ENCODE assay signal across 8 mouse cellular contexts in the genomic region with DNA sequence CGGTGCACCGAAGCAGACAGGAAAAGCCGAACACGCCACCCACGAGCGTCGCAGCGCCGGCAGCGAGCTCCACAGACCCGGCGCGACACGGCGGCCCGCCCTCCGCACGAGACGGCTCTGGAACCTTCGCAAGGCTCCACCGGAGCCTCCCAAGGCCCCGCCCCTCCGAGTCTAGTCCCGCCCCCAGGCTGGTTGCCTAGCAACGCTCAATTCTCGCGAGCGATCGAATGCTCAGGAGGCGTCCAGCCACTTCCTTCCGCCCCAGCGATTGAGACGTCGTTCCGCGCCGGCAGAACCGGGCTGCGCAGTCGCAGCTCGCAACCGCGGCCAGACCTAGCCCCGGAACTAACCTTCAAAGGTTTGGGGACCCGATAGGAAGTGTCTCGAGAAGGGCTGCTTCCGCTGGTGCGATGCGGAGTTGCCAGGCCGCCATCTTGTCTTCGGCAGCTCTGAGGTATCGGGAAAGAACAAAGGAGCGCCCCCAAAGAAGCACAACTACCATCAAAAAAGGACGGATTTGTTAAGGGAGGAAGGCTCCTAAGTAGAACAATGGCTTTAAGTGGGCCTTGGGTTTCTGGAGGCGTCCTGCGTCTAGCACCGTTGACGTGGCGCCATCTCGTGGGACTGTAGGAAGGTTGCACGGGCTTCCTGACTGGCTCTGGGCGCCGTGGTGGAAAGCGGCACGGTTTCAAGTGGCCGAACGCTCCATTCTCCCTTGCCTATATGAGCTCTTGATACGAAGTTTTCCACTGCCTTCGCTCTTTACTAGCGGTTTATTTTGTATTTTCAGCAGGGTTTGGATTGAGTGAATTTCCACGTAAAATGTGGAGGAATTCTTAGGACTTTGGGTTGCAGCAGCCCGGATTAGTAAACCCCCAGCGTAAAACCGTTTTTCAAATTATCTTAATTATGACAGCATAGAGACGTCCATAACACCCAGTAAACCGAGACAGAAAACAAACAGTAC. TPM values are rescaled to one million over a fixed set of nuclear protein-coding genes. Genes with fewer than 3 reads are reported as not detected.
A peak's percentile ranks its signal among the peaks of the same experiment; 100 is the strongest.
DNase-seq lines count a peak whose midpoint lies in the region; ATAC-seq and TF ChIP-seq lines count a peak whose summit lies in the region.

A gene (minus strand): TSS at position 173 of the 967 bp plus-strand sequence.

- H3K4me3 ChIP-seq in hindbrain, embryonic 13.5 days = peak within 1 kb of the TSS; percentile 63

- H3K4me1 ChIP-seq in hindbrain, embryonic 13.5 days (replicated peaks) = peaks cover 30% of the 10 kb centered on the region

- CTCF ChIA-PET in Patski (lab: Charles Lee) = interaction anchor here (0.6 to 2.5 kb wide), 10 partner anchors 10 to 166 kb away, joined by 3 to 13 read pairs (median 4); no protein-coding TSS in a partner anchor

- peak; percentile 96 for TF ChIP-seq CTCF in Patski (IDR thresholded peaks at IDR 0.05)

- DNase-seq in Patski (ENCODE audit: low read depth, low spot score) = peak; percentile 95
- DNase-seq in cerebellum, postnatal 14 days = peak; percentile 100
- peak; percentile 99 to 100 for DNase-seq in frontal cortex, postnatal 14 days (ENCODE audit: low spot score in 2 of 2)
- DNase-seq in layer of hippocampus, postnatal 25 days (ENCODE audit: extremely low spot score in 1 of 2, low spot score in 1 of 2) = peak; percentile 99
- peak; percentile 99 for DNase-seq in lung, postnatal 25 days (ENCODE audit: low spot score)
- peak; percentile 99 for DNase-seq in retina, embryonic 14.5 days (ENCODE audit: low spot score)
- peak; percentile 100 for DNase-seq in thymus, postnatal 4 days

- H3K27me3 ChIP-seq in Patski = no peaks in the 10 kb centered on the region
- no peaks in the 10 kb centered on the region for H3K27me3 ChIP-seq in hindbrain, embryonic 13.5 days

- peak within 1 kb of the TSS; percentile 69 for H3K4me2 ChIP-seq in hindbrain, embryonic 13.5 days

- POLR2A ChIA-PET in Patski (lab: Charles Lee) = interaction anchor here (0.5 to 1.2 kb wide), 4 partner anchors 11 to 164 kb away, joined by 3 to 5 read pairs (median 3); no protein-coding TSS in a partner anchor

- in situ Hi-C loops in Patski (cut with MboI; ENCODE audit: low pct_unique_long_range_greater_than_20kb) = no loop called here

- peaks cover under 1% of the 10 kb centered on the region; the same call in 1 of the 2 replicates for H3K36me3 ChIP-seq in hindbrain, embryonic 13.5 days

- WGBS in hindbrain, embryonic 13.5 days = under 1% methylated on average over 76 of the region's 76 CpGs

- H3K9me3 ChIP-seq in hindbrain, embryonic 13.5 days = no peaks in the 10 kb centered on the region

- H3K27ac ChIP-seq in hindbrain, embryonic 13.5 days = peak within 1 kb of the TSS; percentile 99

- peak; percentile 94 for ATAC-seq in Patski
- peak; percentile 98 for ATAC-seq in hindbrain, embryonic 13.5 days (ENCODE audit: low FRiP score)

- peak within 1 kb of the TSS; percentile 82 for H3K9ac ChIP-seq in hindbrain, embryonic 13.5 days

RNA-seq across cellular contexts. Expression of the gene that starts here (rescaled TPM):
- 136 TPM for polyA plus RNA-seq in Patski (2021)
- 263 and 271 TPM in 2 replicates for polyA plus RNA-seq in hindbrain, embryonic 13.5 days (2015; fragmentation: Nextera tagmentation; extraction: Ambion mirVana)
- 10 to 100 TPM; 77.9 to 91.1 TPM for total RNA-seq in layer of hippocampus, postnatal 25 days (2021)

Comparison
In these comparisons a context has a peak if more than half of its experiments do, and no peak if none do; other contexts are left out.
1. Peak in every context shown above with its lines: DNase-seq, ATAC-seq, H3K4me3 ChIP-seq and H3K27ac ChIP-seq.